Mouse (Mus musculus) liver, adult 10 weeks (tissue): ENCODE measurements around the gene Nrros. TPM values are rescaled to one million over a fixed set of nuclear protein-coding genes. Genes with fewer than 3 reads are reported as not detected.

Source experiments
- polyA plus RNA-seq: library from polyadenylated mRNA; stranded (reverse); fragments of 350-450 nt; fragmentation: Illumina TruSeq; extraction: RNeasy Lipid Tissue Mini Kit (QIAGEN cat#74804); gene quantifications from one replicate; pipeline ENCODE4 v1.2.3, GENCODE M21; 2014; ENCODE audit warnings: low read depth, low replicate concordance

Nrros gene
- 0.56 TPM for polyA plus RNA-seq

DNA sequence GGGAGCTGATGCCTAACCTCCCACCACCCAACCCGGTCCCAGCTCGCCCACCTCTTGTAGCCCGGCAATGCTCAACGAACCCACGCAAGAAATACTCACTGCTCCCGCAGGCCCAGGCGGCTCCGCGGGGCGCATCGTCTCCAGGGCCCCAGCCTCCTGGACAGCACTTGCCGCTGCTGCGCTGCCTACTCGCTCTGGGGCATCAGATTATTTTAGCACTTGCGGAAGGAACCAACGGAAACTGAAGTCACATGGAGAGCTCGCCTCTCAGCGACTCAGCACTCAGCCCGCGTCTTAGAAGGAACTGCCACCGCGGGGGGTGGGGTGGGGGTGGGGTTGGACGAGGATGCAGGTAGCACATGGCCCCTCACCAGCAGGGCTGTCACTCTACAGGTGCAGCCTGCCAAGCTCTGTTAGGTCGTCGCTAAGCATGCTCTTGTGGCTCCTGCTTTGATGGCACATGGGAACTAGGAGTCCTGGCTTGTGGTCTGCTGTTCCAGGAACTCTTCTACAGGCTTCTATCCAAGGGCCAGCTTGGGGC is at the start of gene Nrros:
TSS of gene Nrros (minus strand) at position 314 of the 541 bp plus-strand sequence.

DNA sequence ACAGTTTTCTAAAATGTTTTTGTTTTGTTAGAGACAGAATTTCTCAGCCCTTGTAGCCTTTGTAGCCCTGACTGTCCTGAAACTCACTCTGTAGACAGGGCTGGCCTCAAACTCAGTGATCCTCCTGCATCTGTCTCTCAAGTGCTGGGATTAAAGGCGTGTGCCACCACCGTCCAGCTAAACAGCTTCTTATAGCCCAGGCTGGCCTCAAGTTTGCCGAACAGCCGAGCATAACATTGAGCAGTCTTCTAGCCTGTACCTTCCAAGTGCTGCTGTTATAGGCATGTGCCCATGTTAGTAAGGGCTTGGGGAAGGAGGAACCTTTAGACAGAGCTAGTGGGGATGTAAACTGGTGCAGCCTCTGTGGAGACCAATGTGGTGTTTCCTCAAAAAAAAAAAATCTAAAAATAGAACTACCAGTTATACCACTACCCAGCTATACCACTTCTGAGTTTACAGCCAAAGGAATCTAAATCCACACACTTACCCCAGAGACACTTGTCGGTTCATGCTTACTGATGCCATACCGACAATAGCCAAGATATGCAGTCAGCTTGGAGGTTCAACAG is 14.0 kb upstream of the Nrros start, which contains the start of gene Bex6:
TSS of gene Bex6 (plus strand) at position 491 of the 569 bp plus-strand sequence.

GRCm38 (mm10) chr16:32099638-32100150 is 65.7 kb downstream of the Nrros start, which contains the start of the genes Pigx and Cep19:
TSS of gene Pigx (minus strand) at chr16:32099740.
TSS of gene Cep19 (plus strand) at chr16:32099800.

Other genes with a start within 250 kb of the Nrros start
- gene Pigz, start 231.7 kb downstream of the Nrros start, polyA plus RNA-seq, result not detected
- 2.8 TPM for gene 0610012G03Rik, start 217.1 kb downstream of the Nrros start, polyA plus RNA-seq
- gene Ncbp2, start 217.1 kb downstream of the Nrros start, polyA plus RNA-seq, result 32.3 TPM
- gene Senp5, start 162.3 kb downstream of the Nrros start, polyA plus RNA-seq, result 16.7 TPM
- gene Pak2, start 86.3 kb downstream of the Nrros start, polyA plus RNA-seq, result 20.3 TPM
- 46.7 TPM for gene Pigx, start 65.9 kb downstream of the Nrros start, polyA plus RNA-seq
- gene Cep19, start 65.8 kb downstream of the Nrros start, polyA plus RNA-seq, result 7.1 TPM
- not detected for gene Bex6, start 14.2 kb upstream of the Nrros start, polyA plus RNA-seq
- gene Fbxo45, start 81.6 kb upstream of the Nrros start, polyA plus RNA-seq, result 8.7 TPM
- gene Wdr53, start 81.6 kb upstream of the Nrros start, polyA plus RNA-seq, result 8.7 TPM
- gene Smco1, start 105.9 kb upstream of the Nrros start, polyA plus RNA-seq, result not detected
- 13.2 TPM for gene Rnf168, start 111.9 kb upstream of the Nrros start, polyA plus RNA-seq
- gene Ubxn7, start 166.7 kb upstream of the Nrros start, polyA plus RNA-seq, result 14.3 TPM
- gene Tm4sf19, start 234.9 kb upstream of the Nrros start, polyA plus RNA-seq, result not detected